Mouse (Mus musculus): ENCODE measurements around the gene Ascc1.

GRCm38 (mm10) chr10:59992024-59992423, 10.6 kb upstream of the Ascc1 start:
- TF ChIP-seq CTCF (IDR thresholded peaks at IDR 0.05; ENCODE audit: low read depth) = no peak
- TF ChIP-seq EP300 (IDR thresholded peaks at IDR 0.05; ENCODE audit: low read depth) = no peak

All from liver, embryonic 14.5 days (tissue).